Comparison of ENCODE assay signal across 8 mouse cellular contexts in genomic region chr6:59180376-59180996, GRCm38 (mm10). TPM values are rescaled to one million over a fixed set of nuclear protein-coding genes. Genes with fewer than 3 reads are reported as not detected.
DNase-seq lines count a peak whose midpoint lies in the region; ATAC-seq and TF ChIP-seq lines count a peak whose summit lies in the region.

No protein-coding gene starts in this region.

- DNase-seq in B cell, adult 2 months, result peak; percentile 68 to 70
- peak; percentile 61 for DNase-seq in T-cell, adult 2 months (ENCODE audit: low spot score)
- DNase-seq in cerebellum, postnatal 25 days, result peak; percentile 38 to 71
- peak; percentile 26 for DNase-seq in gastrocnemius, adult 2 months
- peak; percentile 59 to 60 for DNase-seq in kidney, adult 8-10 months
- peak; percentile 59 for DNase-seq in limb, embryonic 11.5 days (ENCODE audit: low spot score)
- peak; percentile 34 to 60 for DNase-seq in natural killer cell, adult 2 months (ENCODE audit: low spot score in 2 of 2)
- DNase-seq in thymus, postnatal 0 days (ENCODE audit: low spot score), result peak; percentile 71

- no peak overlapping the region for H3K4me3 ChIP-seq in gastrocnemius, adult 2 months
- no peak overlapping the region for H3K4me3 ChIP-seq in limb, embryonic 11.5 days (ENCODE audit: low read depth, low read length)

- no peak overlapping the region for H3K4me2 ChIP-seq in limb, embryonic 11.5 days (ENCODE audit: low read depth, severe bottlenecking)

- peak; percentile 59; the same call in 1 of the 2 replicates for ATAC-seq in limb, embryonic 11.5 days (ENCODE audit: insufficient number of reproducible peaks, low FRiP score, low TSS enrichment, low read depth)

- peak; percentile 90 for TF ChIP-seq CTCF in gastrocnemius, adult 2 months (IDR thresholded peaks at IDR 0.05)

- no peaks in the 10 kb centered on the region for H3K9me3 ChIP-seq in limb, embryonic 11.5 days (ENCODE audit: control insufficient read depth, low read length)

- H3K27me3 ChIP-seq in limb, embryonic 11.5 days (ENCODE audit: control insufficient read depth, insufficient read depth, low read length), result no peaks in the 10 kb centered on the region

- 49% methylated on average over 7 of the region's 7 CpGs for WGBS in limb, embryonic 11.5 days

- peak overlapping the region; percentile 68 for H3K27ac ChIP-seq in gastrocnemius, adult 2 months
- no peak overlapping the region for H3K27ac ChIP-seq in limb, embryonic 11.5 days (replicated peaks; ENCODE audit: low read depth, low read length)

- H3K4me1 ChIP-seq in limb, embryonic 11.5 days (ENCODE audit: control insufficient read depth, insufficient read depth, low read length), result no peaks in the 10 kb centered on the region

- H3K36me3 ChIP-seq in limb, embryonic 11.5 days (ENCODE audit: control insufficient read depth, insufficient read depth, low read length), result no peaks in the 10 kb centered on the region

- intact Hi-C loops in gastrocnemius, adult 2 months (cut with DNase I), result loop anchor here (1.0 to 5.0 kb wide), 3 partner anchors 160 to 573 kb away; no protein-coding TSS in a partner anchor

- H3K9ac ChIP-seq in limb, embryonic 11.5 days (ENCODE audit: low read length), result no peak overlapping the region

RNA-seq across cellular contexts. Expression of gene Tigd2, which starts 28.2 kb away (rescaled TPM):
- total RNA-seq in gastrocnemius, adult 2 months (2021), result 10 to 100 TPM; 10.5 to 11.9 TPM
- polyA plus RNA-seq in limb, embryonic 11.5 days (2014; fragmentation: Nextera tagmentation; extraction: Ambion mirVana), result 13.2 and 16.4 TPM in 2 replicates
- polyA plus RNA-seq in thymus, postnatal 0 days (2015; fragmentation: Nextera tagmentation; extraction: Ambion mirVana), result 22.8 and 24.3 TPM in 2 replicates
